Mouse (Mus musculus) forebrain, embryonic 14.5 days (tissue): Measurements from ENCODE around the gene Stox2. TPM values are rescaled to one million over a fixed set of nuclear protein-coding genes. Genes with fewer than 3 reads are reported as not detected.
"Not testable (repeated sequence)": the region's sequence is repeated elsewhere in the genome, so short reads cannot be mapped to it uniquely, and the experiment has no call there.

ENCODE experiments used
- ATAC-seq: fragments of 200-750 bp; cut with Nextera tagmentation; 2 replicates; pipeline ENCODE4 v1.8.0; 2017; ENCODE audit warnings: mild to moderate bottlenecking, moderate library complexity
- DNase-seq: peaks from one replicate; pipeline ENCODE4 v3.0.0-alpha.2; 2015; ENCODE audit warnings: low spot score
- H3K27ac ChIP-seq: fragments of 300-500 bp; sonication (generic); 2 replicates; pipeline ENCODE4 v1.5.1; 2014; ENCODE audit warnings: low read depth, mild to moderate bottlenecking, control low read depth, low read length, moderate library complexity
- H3K27me3 ChIP-seq: fragments of 300-500 bp; sonication (generic); replicated peaks from 2 replicates; pipeline ENCODE4 v1.6.1; 2014; ENCODE audit warnings: low read length, control low read depth, mixed read lengths; ENCODE audit not compliant: control insufficient read depth, insufficient read depth
- H3K36me3 ChIP-seq: fragments of 300-500 bp; sonication (generic); 2 replicates; pipeline ENCODE4 v1.6.1; 2014; ENCODE audit warnings: low read length, control low read depth; ENCODE audit not compliant: control insufficient read depth, insufficient read depth
- H3K4me1 ChIP-seq: fragments of 300-500 bp; sonication (generic); 2 replicates; pipeline ENCODE4 v1.6.1; 2014; ENCODE audit warnings: antibody characterized with exemption, low read length, control low read depth; ENCODE audit not compliant: control insufficient read depth, insufficient read depth
- H3K4me2 ChIP-seq: fragments of 300-500 bp; sonication (generic); 2 replicates; pipeline ENCODE4 v1.6.1; 2014; ENCODE audit warnings: mild to moderate bottlenecking, control low read depth, low read length
- H3K4me3 ChIP-seq: fragments of 300-500 bp; sonication (generic); 2 replicates; pipeline ENCODE4 v1.5.1; 2014; ENCODE audit warnings: low read depth, low read length, control low read depth
- H3K9ac ChIP-seq: fragments of 300-500 bp; sonication (generic); 2 replicates; pipeline ENCODE4 v1.6.1; 2014; ENCODE audit warnings: mild to moderate bottlenecking, low read length, control low read depth, moderate library complexity
- H3K9me3 ChIP-seq: fragments of 300-500 bp; sonication (generic); replicated peaks from 2 replicates; pipeline ENCODE4 v1.6.1; 2016; ENCODE audit warnings: low read length, control low read depth, mixed read lengths; ENCODE audit not compliant: control insufficient read depth
- WGBS: fragments of 180-500 bp; shearing (Covaris S2); extraction: QIAGEN DNeasy Blood & Tissue Kit; methylation state at CpG from one replicate; pipeline ENCODE4 v1.1.7; 2014; 5-methylcytosine and 5-hydroxymethylcytosine counted together
- polyA plus RNA-seq: library from polyadenylated mRNA; unstranded; fragments of >200 nt; fragmentation: Nextera tagmentation; extraction: Ambion mirVana; gene quantifications from 2 replicates; pipeline ENCODE4 v1.2.1, GENCODE M21; 2014

Gene Stox2
- polyA plus RNA-seq, 1 experiment from 2014 or later, result 33.3 TPM

DNA sequence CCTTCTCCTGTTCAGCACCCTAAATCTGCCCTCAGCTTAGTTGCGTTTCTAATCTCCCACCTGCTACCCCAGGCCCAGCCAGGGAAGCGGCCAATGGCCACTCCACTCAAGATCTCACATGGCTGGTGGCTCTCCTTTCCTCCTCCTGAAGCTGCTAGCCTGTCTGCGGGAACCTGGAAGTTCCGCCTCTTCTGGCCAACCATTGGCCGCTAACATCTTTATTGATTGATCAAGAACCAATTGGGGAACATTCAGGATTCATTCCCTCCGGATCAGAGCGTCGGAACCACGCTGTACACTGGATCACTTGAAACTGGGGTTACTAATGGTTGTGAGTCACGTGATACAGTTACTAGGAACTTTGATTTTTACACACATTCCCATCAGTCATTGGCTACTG, 12.4 kb upstream of the Stox2 start:
- Histone ChIP-seq H3K36me3 (no peaks in the 10 kb centered on the region), H3K27ac (no peak overlapping the region), H3K27me3 (no peaks in the 10 kb centered on the region), H3K4me3 (no peak overlapping the region), H3K9ac (no peak overlapping the region), H3K9me3 (no peaks in the 10 kb centered on the region), H3K4me1 (no peaks in the 10 kb centered on the region), H3K4me2 (no peak overlapping the region)
- no peak for DNase-seq
- 92% methylated on average over 10 of the region's 10 CpGs for whole genome bisulfite sequencing
- no peak for ATAC-seq

DNA sequence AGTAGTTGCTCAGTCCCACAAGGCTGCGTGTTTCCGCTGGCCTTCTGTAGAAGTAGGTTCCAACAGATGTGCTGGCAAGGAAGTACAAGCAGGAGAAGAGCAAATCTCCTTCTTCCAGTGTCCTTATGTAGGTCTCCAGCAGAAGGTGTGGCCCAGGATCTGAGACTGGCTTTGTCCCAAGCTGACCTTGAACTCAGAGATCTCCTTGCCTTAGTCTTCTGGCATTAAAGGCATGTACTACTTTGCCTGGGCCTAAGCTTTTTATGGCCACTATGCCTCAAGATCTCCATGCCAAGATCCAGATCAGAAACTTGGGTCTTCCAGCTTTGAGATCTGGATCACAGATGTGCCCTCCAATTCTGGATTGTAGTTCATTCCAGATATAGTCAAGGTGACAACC, 3.0 kb upstream of the Stox2 start:
- H3K9me3 ChIP-seq, H3K4me1 ChIP-seq, H3K4me2 ChIP-seq, H3K27me3 ChIP-seq, H3K9ac ChIP-seq, ATAC-seq, H3K36me3 ChIP-seq, H3K4me3 ChIP-seq, DNase-seq, H3K27ac ChIP-seq: not testable (repeated sequence)
- 91% methylated on average over 2 of the region's 2 CpGs for WGBS

DNA sequence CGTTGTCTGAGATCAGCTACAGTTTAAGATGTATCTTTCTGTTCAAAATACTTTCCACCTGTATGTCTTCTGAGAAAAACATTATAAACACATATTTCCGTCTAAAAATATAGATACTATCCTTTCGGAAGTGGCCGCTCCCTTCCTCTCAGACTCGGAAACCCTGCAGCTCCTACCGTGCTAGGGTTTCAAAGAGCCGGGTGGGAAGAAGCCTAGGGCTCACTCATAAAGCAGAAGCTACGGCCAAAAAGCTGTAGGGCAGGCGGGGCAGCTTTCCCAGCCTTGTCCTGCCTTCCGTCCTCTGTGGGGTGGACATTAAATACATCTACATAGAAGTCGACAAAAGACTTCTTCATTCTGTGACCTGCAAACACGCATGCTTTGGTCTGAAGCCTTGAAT, 6.9 kb downstream of the Stox2 start:
- H3K4me2 ChIP-seq, result no peak overlapping the region
- no peaks in the 10 kb centered on the region for H3K4me1 ChIP-seq
- DNase-seq (no peak), ATAC-seq (no peak)
- no peak overlapping the region for H3K4me3 ChIP-seq
- H3K27me3 ChIP-seq, result no peaks in the 10 kb centered on the region
- H3K27ac ChIP-seq, result no peak overlapping the region
- no peak overlapping the region for H3K9ac ChIP-seq
- 65% methylated on average over 12 of the region's 12 CpGs for WGBS
- H3K9me3 ChIP-seq, result no peaks in the 10 kb centered on the region
- H3K36me3 ChIP-seq, result no peaks in the 10 kb centered on the region

DNA sequence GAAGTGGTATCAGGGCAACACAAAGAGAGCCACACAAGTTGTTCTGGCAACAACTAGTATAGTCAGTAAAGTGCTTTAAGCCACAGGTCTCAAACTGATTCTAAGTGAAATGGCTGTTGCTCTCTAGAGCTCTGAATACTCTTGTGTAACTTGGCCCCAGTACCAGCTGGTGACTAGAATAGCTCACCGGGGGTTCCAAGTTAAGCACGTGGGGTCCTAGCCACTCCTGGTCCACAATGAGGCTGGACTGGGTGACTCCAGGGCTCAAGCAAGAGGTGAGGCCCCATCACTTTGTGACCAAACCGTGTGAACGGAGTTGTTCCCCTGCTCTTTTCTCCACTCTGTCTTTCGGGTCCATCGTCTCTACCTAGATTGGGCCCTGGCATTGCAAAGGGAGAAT, 8.2 kb downstream of the Stox2 start:
- 85% methylated on average over 6 of the region's 6 CpGs for WGBS
- Histone ChIP-seq H3K36me3 (no peaks in the 10 kb centered on the region), H3K4me2 (no peak overlapping the region), H3K9me3 (no peaks in the 10 kb centered on the region), H3K4me3 (no peak overlapping the region), H3K9ac (no peak overlapping the region), H3K27ac (no peak overlapping the region), H3K4me1 (no peaks in the 10 kb centered on the region), H3K27me3 (no peaks in the 10 kb centered on the region)
- DNase-seq, result no peak
- ATAC-seq, result no peak

DNA sequence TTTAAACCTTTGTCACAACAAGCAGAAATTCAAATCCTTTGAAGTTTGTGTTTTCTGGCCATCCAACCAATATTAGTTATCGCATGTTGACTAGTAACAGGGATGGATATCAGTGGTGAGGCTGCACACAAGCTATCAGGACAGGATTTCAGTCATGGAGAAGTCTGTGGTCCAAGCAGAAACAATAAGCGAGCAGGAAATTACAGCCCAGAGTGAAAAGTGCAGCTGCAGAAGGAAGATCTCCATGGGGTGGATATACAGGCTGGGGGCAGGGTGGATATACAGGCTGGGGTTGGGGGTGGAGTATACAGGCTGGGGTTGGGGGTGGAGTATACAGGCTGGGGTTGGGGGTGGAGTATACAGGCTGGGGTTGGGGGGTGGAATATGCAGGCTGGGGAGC, 10.3 kb downstream of the Stox2 start:
- H3K4me2 ChIP-seq, result no peak overlapping the region
- no peak for DNase-seq
- no peak overlapping the region for H3K27ac ChIP-seq
- H3K36me3 ChIP-seq, result no peaks in the 10 kb centered on the region
- H3K9me3 ChIP-seq, result no peaks in the 10 kb centered on the region
- H3K9ac ChIP-seq, result no peak overlapping the region
- no peak overlapping the region for H3K4me3 ChIP-seq
- H3K27me3 ChIP-seq, result no peaks in the 10 kb centered on the region
- H3K4me1 ChIP-seq, result peaks cover 4% of the 10 kb centered on the region; the same call in 1 of the 2 replicates
- no peak for ATAC-seq
- 89% methylated on average over 2 of the region's 2 CpGs for WGBS

DNA sequence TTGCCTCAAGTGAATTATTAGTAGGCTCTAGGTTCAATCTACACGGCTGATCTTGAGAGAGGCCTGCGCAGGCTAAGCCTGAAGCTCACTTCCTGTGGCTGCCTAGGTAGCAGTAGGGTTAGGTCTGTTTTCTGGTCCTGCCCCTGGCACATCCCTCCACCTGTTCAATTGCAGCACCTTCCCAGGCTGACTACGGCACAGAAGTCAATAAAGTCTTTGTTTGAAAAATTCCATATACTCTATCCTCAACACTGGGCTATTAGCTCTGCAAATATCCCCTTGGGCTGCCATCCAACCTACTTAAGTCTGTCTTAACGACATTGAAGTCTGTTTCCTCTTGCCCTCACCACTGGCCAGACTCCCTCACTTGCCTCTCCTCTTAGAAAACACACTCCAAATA, 10.8 kb downstream of the Stox2 start:
- Histone ChIP-seq H3K9ac (no peak overlapping the region), H3K4me1 (peaks cover 4% of the 10 kb centered on the region; the same call in 1 of the 2 replicates), H3K4me3 (no peak overlapping the region), H3K4me2 (no peak overlapping the region), H3K27ac (no peak overlapping the region), H3K27me3 (no peaks in the 10 kb centered on the region), H3K9me3 (no peaks in the 10 kb centered on the region), H3K36me3 (no peaks in the 10 kb centered on the region)
- DNase-seq (no peak), ATAC-seq (no peak)
- whole genome bisulfite sequencing, result 68% methylated on average over 4 of the region's 4 CpGs

DNA sequence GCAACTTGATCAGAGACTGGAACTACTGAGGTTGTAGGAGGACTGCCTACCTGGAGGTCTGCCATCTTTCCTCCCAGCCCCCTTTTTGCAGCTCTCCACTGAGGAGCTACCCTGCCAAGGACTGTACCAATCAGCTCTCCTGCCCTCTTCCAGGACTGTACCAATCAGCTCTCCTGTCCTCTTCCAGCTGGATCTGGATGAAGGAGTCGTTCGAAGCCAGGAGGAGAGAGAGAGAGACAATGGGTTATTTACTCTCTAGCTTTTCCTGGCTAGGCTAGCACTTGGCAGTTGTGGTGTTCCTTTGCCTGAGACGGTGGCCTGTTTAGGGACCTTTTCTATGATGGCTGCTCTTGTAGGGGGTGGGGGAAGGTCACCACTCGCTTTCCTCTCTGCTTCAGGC, 14.9 kb downstream of the Stox2 start:
- DNase-seq (peak; percentile 73), ATAC-seq (peak; percentile 89)
- Histone ChIP-seq H3K27me3 (no peaks in the 10 kb centered on the region), H3K9me3 (no peaks in the 10 kb centered on the region), H3K36me3 (no peaks in the 10 kb centered on the region), H3K4me1 (peaks cover 4% of the 10 kb centered on the region; the same call in 1 of the 2 replicates), H3K4me3 (no peak overlapping the region), H3K9ac (no peak overlapping the region), H3K27ac (no peak overlapping the region), H3K4me2 (no peak overlapping the region)
- WGBS, result 56% methylated on average over 4 of the region's 4 CpGs

DNA sequence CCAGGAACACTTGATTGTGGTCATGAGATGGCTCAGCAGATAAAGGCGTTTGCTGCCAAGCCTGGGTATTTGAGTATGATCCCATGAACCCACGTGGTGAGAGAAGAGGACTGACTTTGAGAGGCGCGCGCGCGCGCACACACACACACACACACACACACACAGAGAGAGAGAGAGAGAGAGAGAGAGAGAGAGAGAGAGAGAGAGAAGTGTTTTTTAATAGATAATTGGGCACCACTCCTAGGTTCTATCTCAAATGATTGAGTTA, 32.0 kb downstream of the Stox2 start:
- 2% methylated on average over 8 of the region's 8 CpGs for WGBS
- Histone ChIP-seq H3K4me3 (peak overlapping the region; percentile 65; the same call in 1 of the 2 replicates), H3K27me3 (peaks cover 34% of the 10 kb centered on the region), H3K4me1 (peaks cover 15% of the 10 kb centered on the region), H3K4me2 (peak overlapping the region; percentile 99)
- H3K27ac ChIP-seq, H3K9ac ChIP-seq, DNase-seq, H3K9me3 ChIP-seq, H3K36me3 ChIP-seq: not testable (repeated sequence)
- 0 out of 2 replicates have a peak, but pooled peaks have one; percentile 16 for ATAC-seq

DNA sequence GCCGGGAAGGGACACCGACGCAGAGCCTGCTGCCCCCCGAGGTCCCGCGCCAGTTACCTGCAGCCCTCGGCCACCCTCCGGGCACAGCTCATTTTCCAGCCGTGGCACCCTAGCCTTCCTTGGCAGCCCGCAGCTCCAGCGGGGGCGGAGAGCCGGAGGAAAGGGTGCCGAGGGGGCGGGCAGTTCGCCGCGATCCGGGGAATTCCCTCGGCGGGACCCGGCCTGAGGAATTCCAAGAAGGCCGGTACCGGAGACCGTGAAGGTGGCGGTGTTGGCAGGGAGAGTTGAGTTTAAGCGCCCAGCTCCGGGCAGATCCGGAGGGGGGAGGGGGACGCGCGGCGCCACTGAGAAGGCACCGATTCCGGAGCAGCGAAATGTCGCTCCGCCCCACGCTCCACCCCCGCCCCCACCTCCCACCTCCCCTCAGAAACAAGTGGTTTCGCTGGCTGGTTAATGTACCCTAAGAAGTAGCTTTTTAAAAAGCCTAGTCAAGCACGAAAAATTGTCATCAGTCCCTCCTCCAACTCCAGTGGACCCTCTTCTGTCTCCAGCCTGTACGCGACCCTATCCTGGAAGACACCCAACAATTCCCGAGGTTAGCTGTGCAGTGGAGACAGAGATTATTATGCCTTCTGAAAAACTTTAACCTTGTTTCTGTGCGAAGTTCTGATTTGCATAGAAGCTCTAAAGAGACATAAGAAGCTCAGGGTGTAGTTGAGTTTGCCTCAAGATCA, 32.5 kb downstream of the Stox2 start:
- Histone ChIP-seq H3K4me2 (peak overlapping the region; percentile 99), H3K4me3 (peak overlapping the region; percentile 65), H3K27me3 (peaks cover 39% of the 10 kb centered on the region), H3K36me3 (no peaks in the 10 kb centered on the region), H3K9me3 (no peaks in the 10 kb centered on the region), H3K9ac (peak overlapping the region; percentile 62), H3K27ac (no peak overlapping the region), H3K4me1 (peaks cover 15% of the 10 kb centered on the region)
- ATAC-seq (peak; percentile 82), DNase-seq (peak; percentile 71)
- WGBS, result under 1% methylated on average over 35 of the region's 46 CpGs
